Mouse (Mus musculus) kidney, adult 8-10 months (tissue): Measurements from ENCODE around the gene Mpzl2.
"Not testable (repeated sequence)": the region's sequence is repeated elsewhere in the genome, so short reads cannot be mapped to it uniquely, and the experiment has no call there.

ENCODE experiments used
- DNase-seq, 2 experiments: peaks; one replicate each; pipeline ENCODE4 v3.0.0; 2022

The Mpzl2 gene

DNA sequence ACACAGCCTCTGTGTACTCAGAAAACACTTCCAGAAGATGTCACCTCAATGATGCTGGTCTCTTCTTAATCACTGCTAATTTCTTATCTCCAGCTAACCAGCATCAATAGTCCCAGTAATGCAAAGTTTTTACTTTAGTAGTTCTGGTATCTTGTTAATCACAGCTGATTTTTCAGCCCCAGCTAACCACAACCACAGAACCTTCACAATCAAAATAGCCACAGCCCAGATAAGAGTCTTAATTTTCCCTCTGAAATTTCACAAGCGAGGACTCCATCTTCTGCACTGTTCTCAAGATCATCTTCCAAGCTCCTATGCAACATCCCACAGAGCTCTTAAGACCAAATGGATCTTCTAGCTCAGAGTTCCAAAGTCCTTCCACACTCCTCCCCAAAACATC lies 1.8 kb upstream of the Mpzl2 start:
- DNase-seq, result not testable (repeated sequence)

DNA sequence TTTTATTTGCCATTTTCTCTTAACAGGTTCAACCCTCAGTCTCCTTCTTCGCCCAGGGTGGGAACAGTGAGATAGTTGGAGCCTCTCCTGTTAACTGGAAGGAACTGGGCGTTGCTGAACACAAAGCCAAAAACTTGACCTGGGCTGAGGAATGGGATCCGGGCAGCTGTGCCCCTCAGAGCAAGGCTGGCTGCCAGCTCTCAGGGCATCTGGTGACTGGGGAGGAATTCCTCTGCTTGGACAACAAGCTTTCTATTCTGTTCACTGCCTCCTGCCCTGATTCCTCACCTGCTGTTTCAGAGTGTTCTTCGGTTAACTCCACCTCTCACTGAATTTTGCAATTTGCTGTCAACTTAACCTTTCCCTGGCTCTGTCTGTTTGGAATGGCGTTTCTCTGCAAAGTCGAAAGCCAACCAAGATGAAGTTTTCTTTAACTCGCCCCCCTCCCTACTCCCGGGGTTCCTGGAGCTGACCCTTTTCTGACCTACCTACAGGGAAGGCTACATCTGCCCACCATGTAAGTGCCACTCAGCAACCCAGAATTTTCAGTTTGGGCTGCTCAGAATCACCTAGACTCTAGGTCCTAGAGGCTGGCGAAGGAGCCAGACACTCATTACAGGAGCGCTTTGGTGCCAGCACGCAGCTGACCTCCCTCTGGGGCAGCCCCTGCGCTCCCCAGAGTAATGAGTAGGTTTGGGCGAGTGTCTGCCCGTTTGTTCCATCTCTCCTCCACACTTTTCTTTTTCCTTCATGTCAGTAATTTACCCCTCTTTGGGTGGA lies 657 bp downstream of the Mpzl2 start:
- peak in 1 of 2 experiments; percentile 32 for DNase-seq

DNA sequence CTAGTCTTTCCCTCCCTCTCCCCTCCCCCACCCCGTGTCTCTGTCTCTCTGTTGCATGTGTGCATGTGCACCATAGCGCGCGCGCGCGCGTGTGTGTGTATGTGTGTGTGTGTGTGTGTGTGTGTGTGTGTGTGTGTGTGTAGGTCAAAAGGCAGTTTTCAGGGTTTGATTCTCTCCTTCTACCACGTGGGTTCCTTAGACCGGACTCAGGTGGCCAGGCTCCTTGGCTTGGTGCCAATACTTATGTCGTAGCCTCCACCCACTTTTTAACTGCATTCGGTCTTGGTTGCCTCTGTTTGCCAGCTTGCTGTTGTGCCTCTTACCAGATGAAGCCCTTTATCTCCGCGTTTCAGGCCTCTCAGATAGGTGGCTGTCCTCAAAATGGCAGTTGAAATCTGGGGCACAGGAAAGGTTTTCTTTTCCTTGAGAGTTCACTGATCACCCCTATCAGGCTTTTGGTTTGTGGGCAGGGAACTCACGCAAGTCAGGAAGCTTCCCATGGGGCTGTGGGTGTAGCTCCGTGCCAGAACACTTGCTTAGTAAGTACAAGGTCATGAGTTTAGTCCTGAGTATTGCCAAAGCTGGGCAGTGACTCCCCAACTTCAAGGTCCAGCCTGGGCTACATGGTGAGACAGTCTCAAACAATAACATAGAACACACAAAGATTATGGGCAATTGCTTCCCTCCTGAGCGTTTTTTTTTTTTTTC lies 1.7 kb downstream of the Mpzl2 start:
- peak; percentile 50 to 68 for DNase-seq

DNA sequence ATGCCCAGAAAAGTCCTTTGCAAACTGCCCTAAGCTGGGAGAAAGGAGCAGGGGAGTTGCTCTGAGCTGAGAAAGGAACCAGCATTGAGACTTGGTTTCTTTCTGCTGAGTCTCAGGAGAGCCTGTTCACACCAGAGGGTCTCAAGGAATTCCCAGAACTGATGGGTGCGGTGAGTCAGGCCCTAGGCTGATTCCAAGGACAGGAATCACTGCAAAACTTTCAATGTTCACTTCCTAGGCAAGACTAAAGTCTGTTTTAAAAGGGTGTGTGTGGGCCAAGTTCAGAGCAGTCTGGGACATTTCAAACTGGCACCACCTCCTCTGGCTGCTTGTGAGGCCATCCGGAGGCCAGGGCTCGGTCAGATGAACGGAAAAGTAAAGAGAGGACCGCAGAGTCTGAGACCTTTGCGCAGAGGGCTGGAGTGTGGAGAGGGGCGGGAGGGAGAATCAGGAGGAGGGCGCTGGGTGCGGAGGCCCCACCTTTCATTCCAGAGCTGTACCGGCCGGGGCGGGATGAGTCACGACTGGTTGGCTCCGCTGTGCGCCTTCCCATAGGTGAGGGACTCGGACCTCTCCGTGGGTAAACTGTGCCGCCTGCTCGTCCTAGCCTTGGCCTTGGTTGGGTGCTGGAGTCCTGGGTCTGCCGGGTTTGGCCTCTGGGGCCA lies 2.6 kb downstream of the Mpzl2 start:
- peak; percentile 86 to 88 for DNase-seq

DNA sequence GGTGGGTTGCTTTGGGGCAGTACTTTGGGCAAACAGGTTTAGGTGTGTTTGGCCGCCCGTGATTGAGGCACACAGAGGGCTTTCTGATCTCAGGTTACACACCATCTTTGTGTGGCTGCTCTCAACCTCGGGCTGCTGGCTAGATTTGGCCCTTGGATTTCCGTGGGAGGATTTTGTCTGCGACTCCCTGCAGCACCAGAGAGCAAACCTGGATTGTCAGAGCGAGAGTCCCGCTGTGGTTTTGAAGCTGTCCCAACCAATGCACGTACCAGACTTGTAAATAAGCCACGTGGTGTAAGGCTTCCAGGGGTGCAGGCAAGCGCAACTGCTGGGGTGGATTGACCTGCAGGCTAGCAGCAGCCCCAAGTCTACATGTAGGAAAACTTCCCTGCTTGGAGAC lies 3.3 kb downstream of the Mpzl2 start:
- DNase-seq, result peak; percentile 39 to 52

DNA sequence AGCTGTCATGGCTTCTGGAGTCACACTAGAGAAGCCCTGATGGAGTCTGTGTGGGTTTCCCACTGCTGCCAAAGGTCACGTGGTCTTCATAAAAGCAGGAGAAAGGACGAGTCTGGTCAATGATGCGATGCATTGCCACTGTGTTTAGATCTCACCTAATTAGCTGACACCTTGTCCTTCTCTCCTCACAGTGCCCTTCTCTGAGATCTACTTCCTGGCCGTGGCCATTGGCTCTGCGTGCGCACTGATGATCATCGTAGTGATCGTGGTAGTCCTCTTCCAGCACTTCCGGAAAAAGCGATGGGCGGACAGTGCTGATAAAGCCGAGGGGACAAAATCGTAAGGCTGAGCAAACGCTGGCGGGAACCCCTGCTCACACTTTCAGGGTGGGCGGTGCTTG lies 7.4 kb downstream of the Mpzl2 start:
- DNase-seq, result no peak

DNA sequence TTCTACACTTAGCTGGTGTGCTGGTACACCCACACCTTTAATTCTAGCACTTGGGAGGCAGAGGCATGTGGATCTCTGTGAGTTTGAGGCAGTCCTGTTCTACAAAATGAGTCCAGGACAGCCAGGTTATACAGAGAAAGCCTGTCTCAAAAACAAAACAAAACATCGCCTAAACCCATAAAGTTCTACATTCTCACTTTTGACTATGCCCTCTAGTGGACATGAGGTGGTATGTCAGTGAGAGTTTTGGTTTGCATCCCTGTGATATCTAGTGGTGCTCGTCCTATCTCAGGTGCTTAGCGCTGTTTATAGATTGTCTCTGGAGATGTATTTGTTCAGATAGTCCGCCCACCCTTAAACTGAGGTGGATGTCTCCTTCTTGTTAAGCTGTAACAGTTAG lies 8.9 kb downstream of the Mpzl2 start:
- peak in 1 of 2 experiments; percentile 21 for DNase-seq

DNA sequence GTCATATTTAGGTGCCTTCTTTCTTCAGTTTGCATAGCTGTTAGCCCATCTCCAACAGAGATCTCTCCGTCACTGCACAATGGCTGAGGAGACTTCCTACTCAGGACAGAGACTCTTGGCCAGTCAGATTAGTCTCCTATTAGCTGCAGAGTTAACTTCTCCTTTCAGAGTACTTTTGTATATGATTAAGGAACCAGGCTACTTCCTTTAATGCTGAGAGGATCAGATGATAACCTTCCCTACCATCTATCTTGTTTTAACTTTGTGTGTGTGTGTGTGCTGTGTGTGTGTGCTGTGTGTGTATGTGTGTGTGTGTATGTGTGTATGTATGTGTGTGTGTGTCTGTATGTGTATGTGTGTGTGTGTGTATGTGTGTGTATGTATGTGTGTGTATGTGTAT lies 10.1 kb downstream of the Mpzl2 start:
- DNase-seq, result no peak

DNA sequence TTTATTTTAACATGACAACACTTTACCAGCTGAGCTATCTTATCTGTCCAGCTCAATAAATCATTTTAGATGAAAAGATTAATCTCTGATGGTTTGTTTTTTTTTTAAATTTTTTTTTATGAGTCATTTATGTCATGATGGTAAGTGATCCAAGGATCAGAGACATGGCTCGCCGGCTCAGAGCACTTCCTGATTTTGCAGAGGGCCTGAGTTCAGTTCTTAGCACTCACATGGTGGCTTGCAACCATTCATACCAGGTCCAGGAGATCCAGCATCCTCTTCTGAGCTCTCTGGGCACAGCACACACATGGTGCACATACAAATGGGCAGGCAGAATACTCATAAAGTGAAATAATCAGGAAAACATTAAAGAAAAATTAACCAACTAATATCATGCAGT lies 10.7 kb downstream of the Mpzl2 start:
- no peak for DNase-seq

DNA sequence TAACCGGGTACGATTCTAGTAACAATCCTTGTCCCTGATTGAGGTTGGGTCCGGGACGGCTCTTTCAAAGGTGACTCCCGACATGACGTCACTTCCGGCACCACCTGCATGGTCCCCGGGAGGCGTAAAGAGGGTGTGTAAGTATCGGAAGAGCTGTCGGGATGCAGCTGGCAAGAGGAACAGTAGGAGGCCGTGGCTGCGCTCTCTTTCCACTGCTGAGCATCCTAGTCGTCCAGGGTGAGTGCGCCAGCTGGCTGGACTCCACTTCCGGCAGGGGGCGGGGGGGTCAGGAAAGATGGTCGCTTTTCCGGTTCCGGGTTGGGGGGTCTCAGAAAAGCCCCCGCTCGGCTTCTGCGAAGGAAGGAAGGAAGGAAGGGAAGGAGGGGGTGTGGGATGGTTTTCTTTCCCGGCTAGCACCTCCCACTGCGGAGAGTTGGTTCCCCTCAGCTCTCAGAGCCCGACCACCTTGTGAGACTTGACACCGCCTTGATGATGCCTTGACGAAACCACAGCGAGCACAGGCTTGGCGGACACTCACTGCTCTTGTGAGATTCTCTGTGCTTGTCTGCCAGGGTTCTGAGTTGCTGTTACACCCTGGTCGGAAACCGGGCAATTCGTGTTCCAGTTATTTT lies 15.6 kb downstream of the Mpzl2 start, which contains the start of gene Mpzl3:
Gene Mpzl3 (plus strand): TSS at position 105 of the 632 bp plus-strand sequence.
- DNase-seq, result peak; percentile 80 to 85

DNA sequence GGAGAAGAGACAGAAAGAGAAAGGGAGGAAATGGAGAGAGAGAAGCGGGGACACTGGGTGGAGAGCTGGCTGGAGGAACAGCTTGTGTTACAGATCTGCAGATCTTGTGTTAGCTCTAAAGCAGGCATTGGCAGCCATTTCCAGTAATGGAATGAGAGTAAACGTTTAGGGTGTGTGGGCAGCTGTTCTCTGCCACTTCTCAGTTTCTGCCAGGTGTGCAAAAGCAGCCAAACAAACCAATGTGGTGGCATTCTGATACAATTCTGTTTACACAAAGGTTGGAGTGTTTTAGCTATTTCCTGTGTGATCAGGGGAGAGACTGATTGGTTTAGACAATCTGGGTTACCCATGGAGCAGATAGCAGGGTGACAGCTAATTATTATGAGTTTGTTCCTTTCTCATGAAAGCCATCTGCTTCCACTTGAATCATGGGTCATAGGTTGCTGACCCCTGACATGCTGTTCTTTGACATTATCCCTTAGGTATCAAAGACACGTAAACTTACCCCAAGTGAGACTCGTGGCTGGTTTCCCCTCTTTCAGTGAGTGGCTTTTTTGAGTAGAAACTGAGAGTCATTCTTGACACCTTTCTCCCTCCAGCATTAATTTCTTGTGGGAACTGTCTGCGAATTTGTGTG lies 18.8 kb downstream of the Mpzl2 start:
- no peak for DNase-seq

DNA sequence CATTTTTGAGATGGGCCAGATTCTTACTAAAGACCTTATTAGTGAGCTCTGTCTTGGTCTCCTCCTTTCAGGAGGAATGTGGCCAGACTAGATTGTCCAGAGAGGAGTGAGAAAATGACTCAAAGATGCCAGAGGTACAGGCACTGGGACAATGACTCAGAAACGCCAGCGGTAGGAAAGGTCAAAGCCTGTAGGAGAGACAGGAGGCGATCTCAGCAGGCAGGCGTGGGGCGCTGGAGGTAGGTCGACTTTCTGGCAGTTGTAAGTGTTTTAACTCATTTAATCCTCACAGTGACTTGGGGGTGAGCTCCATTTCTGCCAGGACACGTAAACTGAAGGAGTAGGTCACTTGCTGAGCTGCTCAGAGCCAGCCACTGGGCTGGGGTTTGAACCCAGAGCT lies 20.6 kb downstream of the Mpzl2 start:
- no peak for DNase-seq

DNA sequence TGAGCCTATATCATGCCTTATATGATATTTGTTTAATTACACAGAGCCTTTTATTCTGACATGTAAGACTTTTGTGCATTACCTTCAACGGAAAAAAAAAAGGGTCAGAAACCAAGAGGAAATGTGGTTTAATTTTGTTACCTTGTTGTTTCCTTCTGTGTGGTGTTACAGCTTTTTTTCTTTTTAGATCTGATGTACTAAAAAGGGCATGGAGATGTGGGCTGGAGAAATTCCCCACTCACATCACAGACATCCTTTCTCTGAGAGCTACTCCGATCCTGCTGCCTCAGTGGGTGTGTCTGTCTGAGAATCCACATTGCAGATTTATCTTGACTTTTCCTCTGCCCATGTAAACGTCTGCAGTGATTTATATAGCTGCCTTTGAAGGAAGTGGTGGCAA lies 23.1 kb downstream of the Mpzl2 start:
- no peak for DNase-seq

DNA sequence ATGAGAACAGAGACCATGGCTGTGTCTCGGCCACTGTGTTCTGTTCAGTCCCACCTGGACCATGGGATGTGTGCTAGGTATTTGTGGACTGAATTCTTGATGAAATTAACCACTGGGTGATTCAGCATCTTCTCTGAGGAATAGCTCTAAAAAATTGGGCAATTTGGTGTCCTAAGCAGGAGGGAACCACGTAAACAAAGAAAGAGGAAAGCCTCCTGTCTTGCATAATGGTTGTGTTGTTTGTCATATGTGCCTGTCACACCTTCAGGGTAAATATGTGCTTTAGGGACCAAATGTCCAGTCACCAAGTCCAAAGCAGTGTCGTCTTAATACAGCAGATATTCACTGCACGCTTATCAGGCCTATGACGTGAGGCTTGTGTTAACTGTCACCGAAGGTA lies 24.8 kb downstream of the Mpzl2 start:
- no peak for DNase-seq

DNA sequence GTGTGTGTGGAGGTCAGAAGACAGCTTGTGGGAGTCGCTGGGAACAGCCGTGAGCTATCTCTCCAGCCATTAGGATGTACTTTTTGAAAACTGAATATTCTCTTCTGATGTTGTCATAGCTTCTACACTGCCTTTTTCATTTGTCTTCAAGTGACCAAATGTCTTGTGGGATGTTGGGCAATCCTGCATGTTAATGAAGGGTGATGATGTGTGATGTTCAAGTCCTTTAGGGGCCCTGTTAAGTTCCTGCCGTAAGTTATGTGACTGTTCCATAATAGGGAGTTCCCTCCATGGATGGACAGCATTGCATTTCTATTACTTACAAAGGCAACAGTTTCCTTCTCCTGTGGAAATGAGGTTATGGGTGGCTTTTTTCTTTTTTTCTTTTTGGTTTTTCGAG lies 27.1 kb downstream of the Mpzl2 start:
- DNase-seq, result no peak

DNA sequence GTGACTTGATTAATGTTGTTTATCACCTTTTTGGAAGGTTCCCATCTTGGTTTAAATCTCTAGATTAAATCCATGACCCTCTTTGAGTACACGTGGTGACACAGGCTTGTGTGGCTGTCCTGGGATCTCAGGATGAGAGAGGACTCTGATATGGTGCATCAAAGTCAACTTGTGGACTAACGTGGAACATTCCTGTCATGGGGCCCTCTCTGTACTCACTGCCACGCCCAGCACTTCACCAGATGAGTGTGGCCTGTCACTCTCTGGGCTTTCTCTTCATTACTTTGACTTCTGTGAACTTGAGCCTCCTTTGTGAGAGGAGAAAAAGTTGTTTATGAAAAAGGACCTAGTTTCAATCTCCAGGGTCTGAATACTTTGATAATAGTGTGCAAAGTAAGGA lies 32.2 kb downstream of the Mpzl2 start:
- no peak for DNase-seq

DNA sequence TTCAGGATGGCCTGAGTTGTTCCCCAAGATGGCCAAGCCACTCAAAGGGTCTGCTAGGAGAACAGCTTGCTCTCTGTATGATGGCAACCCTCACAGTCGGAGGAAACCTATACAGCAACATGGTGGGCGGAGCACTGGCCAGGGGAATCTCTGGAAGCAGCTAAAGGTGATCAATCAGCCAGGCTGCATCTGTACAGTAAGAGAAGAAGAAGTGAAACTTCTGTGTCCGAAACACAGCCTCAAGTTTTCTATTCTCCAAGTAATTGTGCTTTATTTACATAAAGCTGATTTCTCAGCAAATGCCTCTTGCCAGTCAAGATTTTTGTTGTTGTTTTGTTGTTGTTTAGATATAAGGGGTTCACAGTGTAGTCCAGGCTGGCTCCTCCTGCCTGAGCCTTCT lies 38.3 kb downstream of the Mpzl2 start:
- DNase-seq, result no peak

DNA sequence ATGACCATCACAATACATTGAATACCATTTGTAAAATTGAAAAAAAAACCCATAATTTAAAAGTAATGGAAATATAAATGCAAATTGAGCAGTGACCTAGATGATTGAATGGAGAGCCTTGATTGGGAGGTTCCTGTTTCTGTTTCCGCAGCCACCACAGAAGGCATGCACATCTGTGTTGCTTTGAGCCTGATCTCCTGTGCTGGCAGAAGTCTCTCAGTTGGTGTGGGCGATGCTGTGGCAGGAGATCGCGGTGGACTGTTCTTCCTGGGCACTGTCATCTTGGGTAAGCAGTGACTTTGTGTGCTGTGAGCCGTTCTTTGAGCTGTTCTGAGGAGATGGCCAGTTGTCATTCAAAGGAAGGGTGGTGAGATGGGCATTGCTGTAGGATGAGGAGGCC lies 39.4 kb downstream of the Mpzl2 start, which contains the start of gene Jaml:
Gene Jaml (plus strand): TSS at position 173 of the 400 bp plus-strand sequence.
- DNase-seq, result no peak

DNA sequence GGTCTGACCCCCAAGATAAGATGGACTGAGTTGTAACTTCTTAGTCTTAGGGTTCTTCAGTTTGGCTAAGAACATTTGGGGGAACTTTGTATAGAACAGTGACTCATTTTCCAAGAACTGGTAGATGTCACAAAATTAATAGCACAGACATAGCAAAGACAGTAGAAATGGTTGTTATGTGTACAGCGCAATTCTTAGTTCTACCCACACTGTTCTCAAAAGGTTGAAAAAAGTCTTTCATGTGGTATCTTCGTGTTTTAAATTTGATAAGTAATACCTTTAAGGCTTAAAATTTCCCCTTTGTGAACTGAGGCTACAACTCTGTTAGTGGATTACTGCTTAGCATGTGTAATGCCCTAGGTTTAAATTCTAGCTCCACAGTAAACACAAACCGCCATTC lies 43.5 kb downstream of the Mpzl2 start:
- DNase-seq, result no peak

DNA sequence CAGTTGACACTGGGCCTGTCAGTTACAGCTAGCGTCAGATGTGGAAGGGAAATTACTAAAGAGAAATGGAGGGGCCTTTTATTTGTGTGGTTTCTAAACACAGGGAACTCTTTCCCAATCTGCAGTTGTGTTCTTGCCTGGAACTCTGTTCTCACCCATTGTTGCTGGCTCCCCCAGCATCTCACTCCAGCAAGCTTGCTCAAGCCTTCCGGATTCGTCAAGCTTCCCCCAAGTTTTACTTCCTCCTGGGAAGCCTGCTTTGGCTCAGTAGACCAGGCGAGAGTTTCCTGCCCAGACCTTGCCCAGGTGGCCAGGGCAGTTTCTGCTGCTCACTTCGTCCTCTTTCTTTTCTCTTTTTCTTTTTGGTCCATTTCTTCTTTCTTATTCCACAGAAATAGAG lies 45.0 kb downstream of the Mpzl2 start:
- no peak for DNase-seq

DNA sequence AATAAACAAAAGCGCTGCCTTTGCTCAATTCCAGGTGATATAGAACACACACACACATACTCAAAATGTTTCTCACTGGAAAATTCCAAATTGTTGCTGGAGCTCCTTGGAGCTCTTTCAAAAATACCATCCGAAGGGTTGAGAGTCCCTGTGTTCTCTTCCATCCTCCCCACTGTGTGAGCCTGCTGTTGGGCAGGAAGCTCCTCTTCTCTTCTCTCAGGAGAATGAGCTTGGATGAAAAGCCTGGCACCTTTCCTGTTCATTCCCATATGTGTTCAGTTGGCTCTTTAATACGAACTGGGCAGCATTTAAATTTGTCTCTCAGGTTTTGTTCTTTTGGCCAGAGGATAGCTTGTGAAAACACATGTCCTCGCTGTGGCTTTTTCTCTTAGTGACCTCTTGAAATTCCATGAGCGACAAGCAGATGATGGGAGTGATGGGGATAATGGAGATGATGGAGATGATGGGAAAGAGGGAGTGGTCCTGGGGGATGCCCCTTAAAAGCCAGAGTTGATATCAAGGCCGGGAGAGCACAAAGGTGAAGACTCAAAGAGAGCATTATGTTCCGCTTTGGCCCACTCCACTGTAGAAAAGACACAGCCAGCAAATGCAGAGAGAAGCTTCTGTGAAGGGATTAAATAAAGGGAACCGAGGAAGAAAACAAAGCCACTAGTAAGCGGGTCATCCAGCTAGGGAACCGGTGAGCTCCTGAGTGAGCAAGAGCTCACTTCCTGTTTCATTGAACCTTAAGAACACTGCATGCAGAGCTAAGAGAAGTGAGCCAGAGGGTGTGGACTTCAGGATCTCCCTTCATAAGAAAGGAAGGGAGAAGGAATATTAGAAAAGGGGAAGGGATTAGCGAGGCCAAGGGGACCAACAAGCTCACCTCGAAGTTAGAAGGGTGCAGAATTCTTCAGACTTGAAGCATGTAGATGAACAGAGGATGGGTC lies 46.4 kb downstream of the Mpzl2 start:
- no peak for DNase-seq

DNA sequence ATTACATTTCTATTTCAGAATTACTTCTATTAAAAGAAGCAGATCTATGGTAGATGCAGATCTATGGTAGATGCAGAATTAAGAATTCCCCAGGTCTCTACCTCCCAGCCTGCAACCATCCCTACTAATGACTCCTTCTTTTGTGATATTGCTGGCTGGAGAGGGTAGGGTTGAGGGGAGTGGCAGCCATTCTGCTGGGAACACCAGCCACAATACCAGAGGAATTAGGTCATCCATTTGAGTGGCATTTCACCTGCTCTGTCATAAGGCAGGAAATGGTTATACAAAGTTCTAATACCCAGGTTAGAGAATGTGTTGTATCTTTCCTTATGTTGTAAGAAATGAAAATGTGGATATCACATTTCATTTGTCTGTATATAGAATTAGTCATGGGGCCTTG lies 48.4 kb downstream of the Mpzl2 start:
- no peak for DNase-seq
